Mouse (Mus musculus) gastrocnemius, postnatal 36 days (tissue): ENCODE data around the gene 2310030G06Rik. TPM values are rescaled to one million over a fixed set of nuclear protein-coding genes. Genes with fewer than 3 reads are reported as not detected.

ENCODE experiments used
- DNase-seq, 2 experiments: peaks; one replicate each; pipeline ENCODE4 v3.0.0; 2022
- intact Hi-C: fragments of 180-260 bp; cut with DNase I; formaldehyde crosslinking; loops from one replicate; pipeline ENCODE4 v1.15.1; 2025
- total RNA-seq, 2 experiments: library from RNA; stranded (reverse); gene quantifications; 2 replicates each; pipeline ENCODE4 v1.2.3; 2021

Gene 2310030G06Rik
- total RNA-seq, 2 experiments from 2014 or later: 1.8 to 4.2 TPM

DNA sequence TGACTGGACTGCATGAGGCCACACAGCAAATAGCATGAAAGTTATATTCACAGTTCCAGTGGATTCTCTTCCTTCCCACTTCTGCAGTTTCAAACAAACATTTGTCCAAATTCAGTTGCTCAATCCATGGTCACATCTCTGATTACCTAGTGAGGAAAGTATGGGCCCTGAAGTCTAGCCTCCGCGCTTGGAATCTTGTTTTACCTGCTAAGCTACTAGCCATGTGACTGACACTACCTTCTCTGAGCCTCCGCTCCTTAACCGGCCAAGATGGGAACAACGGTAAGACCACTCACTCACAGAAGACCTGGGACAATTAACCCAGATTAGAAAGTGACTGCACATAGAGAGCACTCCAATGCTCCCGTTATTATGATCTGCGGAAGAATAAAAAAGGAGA, 530 bp downstream of the 2310030G06Rik start:
- intact Hi-C loops: no loop called here
- no peak for DNase-seq

DNA sequence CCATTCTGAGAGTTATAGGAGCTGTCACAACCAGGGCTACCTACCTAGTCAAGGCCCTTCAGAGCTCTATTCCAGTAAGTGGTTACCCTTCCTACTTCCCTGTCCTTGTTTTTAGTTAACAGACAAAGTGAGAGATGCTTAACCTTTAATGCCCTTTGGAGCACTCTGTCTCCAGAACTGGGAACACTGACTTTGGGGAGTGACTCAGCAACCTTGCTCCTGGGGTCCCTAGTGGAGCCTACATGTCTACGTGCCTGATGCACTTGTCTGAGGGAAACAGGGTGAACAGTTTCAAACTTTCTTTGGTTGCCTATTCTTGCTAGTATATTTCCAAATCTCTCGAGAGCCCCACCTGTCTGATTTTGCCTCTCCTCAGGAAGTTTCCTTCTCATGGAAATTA, 3.6 kb downstream of the 2310030G06Rik start:
- no peak for DNase-seq
- intact Hi-C loops: no loop called here

GRCm38 (mm10) chr9:50742261-50742660, 4.1 kb downstream of the 2310030G06Rik start:
- intact Hi-C loops: no loop called here
- no peak for DNase-seq

DNA sequence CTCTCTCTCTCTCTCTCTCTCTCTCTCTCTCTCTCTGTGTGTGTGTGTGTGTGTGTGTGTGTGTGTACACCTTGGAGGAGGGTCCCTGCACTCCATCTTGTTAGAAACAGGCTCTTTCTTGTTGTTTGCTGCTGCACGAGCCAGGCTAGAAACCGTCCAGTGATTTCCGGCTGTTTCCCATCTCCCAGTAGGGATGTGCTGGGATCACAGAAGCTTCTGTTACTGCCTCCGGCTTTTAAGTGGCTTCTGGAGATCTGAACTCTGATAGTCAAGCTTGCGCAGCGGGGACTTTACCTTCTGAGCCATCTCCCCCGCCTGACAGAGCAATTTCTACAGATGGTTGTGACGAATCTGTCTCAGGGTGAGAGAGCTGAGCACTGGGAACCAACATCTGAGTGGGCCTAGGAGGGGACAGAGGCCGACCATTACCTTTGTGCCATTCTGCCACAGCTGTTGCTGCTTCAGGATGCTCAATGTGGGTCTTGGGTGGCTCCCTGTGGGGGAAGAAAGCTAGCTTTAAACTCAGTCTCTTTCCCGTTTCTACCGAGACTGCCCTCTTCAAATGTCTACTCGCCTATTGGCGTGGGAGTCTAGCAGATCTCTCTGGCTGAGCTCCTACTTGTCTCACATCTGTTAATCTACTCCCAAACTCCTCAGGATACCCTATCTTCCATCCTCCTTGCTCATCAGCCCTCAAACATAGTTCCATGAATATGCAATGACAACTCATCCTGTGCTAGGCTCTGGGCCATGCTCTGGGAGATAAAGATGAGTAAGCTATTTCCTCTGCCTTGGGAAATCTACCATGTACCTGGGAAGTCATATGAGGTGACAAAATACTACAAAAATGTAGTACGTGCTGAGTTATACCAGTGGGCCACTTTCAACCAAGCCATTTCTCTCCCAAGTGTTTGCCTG, 5.2 kb downstream of the 2310030G06Rik start:
- intact Hi-C loops: no loop called here
- no peak for DNase-seq

- intact Hi-C loops: loop anchor here (10.0 kb wide), 1 partner anchor 294 kb away; no protein-coding TSS in a partner anchor
- DNase-seq: peak; percentile 91 to 96
These were observed 7.1 kb downstream of the 2310030G06Rik start, which contains the start of gene Dixdc1 for GRCm38 (mm10) chr9:50738914-50739870. Dixdc1 (minus strand) TSS chr9:50739517.

DNA sequence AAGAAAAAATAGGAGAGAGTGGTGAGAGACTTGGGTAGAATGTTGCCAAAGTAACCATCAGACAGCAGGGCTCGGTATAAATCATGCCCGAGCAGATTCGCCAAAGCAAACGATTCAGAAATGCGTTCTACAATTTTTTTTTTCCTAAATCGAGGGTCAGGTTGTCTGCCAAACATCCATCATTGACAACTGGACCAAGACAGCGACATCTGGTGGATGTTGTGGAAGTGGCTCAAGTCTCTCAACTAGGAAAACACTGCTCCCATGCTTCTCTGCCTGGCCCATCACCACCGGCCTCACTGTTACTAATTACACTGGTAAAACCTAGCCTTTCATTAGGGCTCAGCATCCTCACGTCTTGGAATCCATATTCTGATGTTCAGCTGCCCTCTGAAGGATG, 11.3 kb downstream of the 2310030G06Rik start:
- intact Hi-C loops: loop anchor here (10.0 kb wide), 1 partner anchor 290 kb away; no protein-coding TSS in a partner anchor
- DNase-seq: peak in 1 of 2 experiments; percentile 39

DNA sequence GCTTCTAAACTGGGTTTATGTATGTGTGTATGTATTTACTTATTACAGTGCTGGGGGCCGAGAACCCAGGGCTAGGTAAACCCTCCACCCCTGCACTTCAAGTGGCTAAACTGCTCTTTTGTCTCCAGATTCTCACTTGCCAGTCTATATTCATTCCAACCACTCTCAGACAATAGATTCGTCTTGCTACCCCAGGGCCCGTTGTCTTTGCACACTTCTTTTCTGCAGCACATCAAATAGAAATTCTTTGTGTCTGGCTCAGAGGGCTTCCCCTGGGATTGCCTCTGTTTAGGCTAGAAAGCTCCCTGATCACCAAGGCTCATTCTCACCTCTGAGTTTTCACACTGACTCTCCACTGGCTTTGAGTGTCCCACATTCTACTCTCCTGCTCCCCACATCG, 13.8 kb downstream of the 2310030G06Rik start:
- intact Hi-C loops: loop anchor here (2.0 to 10.0 kb wide), 2 partner anchors 26 to 288 kb away; no protein-coding TSS in a partner anchor
- DNase-seq: no peak

- DNase-seq: no peak
- intact Hi-C loops: no loop called here
These were observed 16.7 kb downstream of the 2310030G06Rik start for GRCm38 (mm10) chr9:50729600-50729999.

DNA sequence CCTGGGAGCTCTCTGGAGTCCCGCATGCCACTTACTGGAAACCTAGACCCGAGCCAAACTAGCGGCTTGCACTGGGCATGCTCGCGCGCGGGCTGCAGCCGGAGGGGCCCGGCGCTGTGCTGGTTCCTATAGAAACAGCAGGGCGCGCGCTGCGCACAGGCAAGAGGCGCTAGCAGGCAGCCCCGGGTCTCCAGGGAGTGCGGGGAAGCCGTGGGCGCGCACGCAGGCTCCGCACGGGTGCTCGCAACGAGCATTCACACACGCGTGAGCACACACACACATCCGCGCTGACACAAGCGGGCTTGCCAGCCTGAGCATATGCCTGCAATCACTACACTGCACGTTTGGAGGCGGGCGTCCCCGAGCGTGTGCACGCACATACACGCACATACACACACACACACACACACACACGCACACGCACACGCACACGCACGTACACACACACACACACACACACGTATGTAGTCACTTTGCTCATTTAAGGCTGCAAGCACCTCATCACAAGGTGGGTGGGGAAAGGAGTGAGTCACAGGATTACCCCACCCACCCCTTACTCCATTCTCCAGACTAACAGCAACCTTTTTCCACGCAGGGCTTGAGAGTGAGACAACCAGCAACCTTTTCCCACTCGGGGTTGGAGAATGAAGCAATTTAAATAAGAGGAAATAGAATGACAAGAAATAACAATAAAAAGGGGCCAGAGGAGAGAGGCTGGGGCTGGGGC, 18.2 kb downstream of the 2310030G06Rik start:
- intact Hi-C loops: no loop called here
- DNase-seq: peak in 1 of 2 experiments; percentile 25

DNA sequence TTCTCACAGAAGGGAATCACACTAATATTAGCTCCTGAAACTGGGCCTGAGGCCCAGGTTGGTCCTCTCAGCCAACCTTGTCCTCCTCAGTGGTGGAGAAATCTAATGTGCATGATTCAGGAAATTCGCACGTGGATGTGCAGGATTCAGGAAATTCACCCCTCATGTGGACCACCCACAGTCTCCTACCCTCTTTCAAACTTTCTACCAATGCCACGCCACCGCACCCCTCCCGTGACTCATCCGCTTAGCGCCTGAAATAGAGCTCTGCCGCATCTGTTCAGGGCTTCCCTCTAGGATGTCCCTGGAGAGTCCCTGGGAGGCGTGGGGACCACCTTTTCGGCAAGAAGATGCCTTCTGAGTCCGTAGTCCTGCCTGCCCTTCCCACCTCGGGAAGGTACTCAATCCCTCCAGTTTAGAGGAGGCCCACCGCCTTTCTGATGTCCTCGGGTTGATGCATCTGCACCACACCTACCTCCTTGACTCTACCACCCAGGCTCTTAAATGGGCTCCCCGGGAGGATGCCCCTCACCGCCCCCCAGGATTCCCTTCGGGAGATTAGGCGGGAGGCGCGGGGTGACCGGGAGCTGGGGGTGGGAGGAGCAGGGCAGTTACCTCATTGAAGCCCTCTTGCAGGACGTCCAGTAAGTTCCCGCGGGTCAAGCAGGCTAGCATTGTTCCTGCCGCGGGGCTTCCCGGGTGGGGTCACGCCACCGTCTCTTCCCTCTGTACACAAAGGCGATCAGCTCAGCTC, 19.0 kb downstream of the 2310030G06Rik start:
- intact Hi-C loops: no loop called here
- no peak for DNase-seq

- intact Hi-C loops: no loop called here
- no peak for DNase-seq
These were observed 20.3 kb downstream of the 2310030G06Rik start for GRCm38 (mm10) chr9:50725921-50726590.

GRCm38 (mm10) chr9:50724661-50725330, 21.5 kb downstream of the 2310030G06Rik start:
- no peak for DNase-seq
- intact Hi-C loops: no loop called here

- no peak for DNase-seq
- intact Hi-C loops: no loop called here
These were observed 22.2 kb downstream of the 2310030G06Rik start for GRCm38 (mm10) chr9:50724147-50724546.

GRCm38 (mm10) chr9:50723406-50723805, 22.9 kb downstream of the 2310030G06Rik start:
- DNase-seq: peak in 1 of 2 experiments; percentile 62
- intact Hi-C loops: no loop called here

GRCm38 (mm10) chr9:50722451-50722911, 23.9 kb downstream of the 2310030G06Rik start:
- DNase-seq: peak in 1 of 2 experiments; percentile 17
- intact Hi-C loops: no loop called here

DNA sequence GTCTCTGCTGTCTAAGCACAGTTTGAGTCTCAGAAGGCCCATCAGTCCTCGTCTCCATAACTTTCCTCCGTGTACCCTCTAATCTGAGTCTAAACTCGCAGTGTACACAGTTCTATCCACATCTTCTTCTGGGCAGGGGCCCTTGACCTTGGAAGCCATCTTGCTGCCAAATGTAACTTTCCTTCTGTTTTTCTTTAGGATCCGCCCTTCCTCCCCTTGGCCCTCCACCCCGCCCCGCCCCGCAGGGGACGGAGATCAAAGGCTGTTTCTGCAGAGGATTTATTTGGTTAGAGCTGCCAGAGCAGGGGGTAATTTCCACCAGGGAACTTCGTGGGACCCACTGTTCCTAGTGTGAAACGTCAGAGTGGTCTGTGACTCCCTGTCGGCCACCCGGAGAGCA, 25.3 kb downstream of the 2310030G06Rik start:
- intact Hi-C loops: no loop called here
- DNase-seq: no peak

DNA sequence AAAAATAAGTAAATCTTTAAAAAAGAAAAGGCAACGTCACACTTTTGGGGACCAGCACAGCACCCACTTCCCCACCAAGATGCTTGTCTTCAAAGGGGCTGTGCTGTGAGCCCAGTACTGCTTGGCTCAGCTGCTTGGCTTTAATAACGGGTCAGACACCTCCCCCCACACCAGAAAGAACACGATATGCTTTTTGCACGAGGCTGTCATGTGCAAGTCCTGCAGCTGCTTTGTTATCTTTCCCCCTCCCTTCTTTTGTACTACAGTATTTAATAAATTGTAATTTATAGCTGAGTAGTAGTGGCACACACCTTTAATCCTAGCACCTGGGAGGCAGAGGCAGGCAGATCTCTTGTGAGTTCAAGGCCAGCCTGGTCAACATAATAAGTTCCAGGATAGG, 27.5 kb downstream of the 2310030G06Rik start:
- intact Hi-C loops: no loop called here
- no peak for DNase-seq

DNA sequence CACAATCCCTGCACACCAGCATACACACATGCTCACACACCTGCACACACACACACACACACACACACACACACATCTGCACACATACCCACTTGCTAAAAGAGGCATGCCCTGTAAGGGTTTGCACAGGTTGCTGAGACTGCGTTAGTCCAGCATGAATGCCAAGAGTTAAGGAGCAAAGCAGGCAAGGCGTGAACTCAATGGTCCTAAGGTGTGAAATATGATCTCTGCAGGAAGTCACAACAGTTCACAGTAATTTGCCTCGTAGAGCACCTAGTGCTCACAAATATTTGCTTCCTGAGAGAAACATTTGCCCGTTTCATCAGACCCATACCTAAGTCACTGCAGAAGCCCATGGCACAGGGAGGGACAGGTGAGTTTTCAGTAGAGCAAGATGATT, 32.1 kb downstream of the 2310030G06Rik start:
- intact Hi-C loops: no loop called here
- no peak for DNase-seq
